Mouse (Mus musculus) adrenal gland (tissue): ENCODE data around the gene Rgs8.

Source experiments
- intact Hi-C: fragments of 180-260 bp; cut with DNase I; formaldehyde crosslinking; loops from one replicate; pipeline ENCODE4 v1.15.1; 2025
- long read RNA-seq, 2 experiments: library from polyadenylated mRNA; unstranded; transcript quantifications; one replicate each; pipeline ENCODE4 v2.0.0; 2020; ENCODE audit warnings: borderline replicate concordance in 1 of 2; ENCODE audit not compliant: insufficient replicate concordance in 1 of 2

Gene Rgs8
- long read RNA-seq, experiment 1, result 0 reads
- long read RNA-seq, experiment 2, result 0 reads

- intact Hi-C loops, result no loop called here
These were observed at the start of gene Rgs8 for GRCm38 (mm10) chr1:153652938-153653623. Gene Rgs8 (plus strand): TSS chr1:153653025.

- intact Hi-C loops, result no loop called here
These were observed 35.4 kb upstream of the Rgs8 start for GRCm38 (mm10) chr1:153617340-153617830.

GRCm38 (mm10) chr1:153623036-153623435 lies 29.8 kb upstream of the Rgs8 start:
- intact Hi-C loops, result no loop called here

DNA sequence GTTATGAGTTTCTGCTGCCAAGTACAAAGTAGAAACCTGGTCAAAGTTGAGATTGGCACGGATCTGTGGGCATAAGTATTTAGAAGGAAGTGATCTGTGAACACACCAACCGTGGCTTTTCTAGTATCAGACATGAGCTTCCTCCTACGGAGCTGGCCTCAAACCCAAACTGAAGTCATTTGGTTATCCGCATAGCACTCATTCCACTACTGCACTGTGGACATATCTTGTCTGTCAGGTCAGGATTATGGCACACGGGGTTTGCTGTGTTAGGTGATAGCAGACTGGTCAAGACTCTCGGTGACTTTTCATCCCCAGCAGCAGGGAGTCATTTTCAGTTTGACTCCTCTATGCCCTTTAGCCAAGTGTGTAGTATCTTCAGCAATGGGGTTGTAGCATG lies 20.1 kb upstream of the Rgs8 start:
- intact Hi-C loops, result no loop called here

GRCm38 (mm10) chr1:153635056-153635455 lies 17.8 kb upstream of the Rgs8 start:
- intact Hi-C loops, result no loop called here

DNA sequence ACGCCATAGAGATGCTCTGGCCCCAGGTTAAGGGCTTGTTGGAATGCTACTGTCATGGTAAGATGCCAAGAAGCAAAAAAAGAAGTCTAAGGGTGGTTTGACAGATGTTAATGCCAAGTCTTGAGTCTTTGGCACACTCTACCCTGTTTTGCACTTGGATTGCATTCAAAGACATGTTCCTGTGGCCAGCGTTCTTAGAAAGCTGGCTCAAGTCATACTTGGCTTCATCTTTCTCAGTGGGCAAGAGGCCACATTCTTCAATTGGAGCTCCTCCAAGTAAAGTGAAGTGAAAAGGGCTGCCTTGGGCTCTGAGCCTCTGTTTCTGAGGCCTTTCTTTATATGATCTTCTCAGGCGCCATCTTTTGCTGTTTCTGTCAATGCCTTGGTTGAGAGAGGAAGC lies 17.3 kb upstream of the Rgs8 start:
- intact Hi-C loops, result no loop called here

GRCm38 (mm10) chr1:153636821-153637220 lies 16.0 kb upstream of the Rgs8 start:
- intact Hi-C loops, result no loop called here

DNA sequence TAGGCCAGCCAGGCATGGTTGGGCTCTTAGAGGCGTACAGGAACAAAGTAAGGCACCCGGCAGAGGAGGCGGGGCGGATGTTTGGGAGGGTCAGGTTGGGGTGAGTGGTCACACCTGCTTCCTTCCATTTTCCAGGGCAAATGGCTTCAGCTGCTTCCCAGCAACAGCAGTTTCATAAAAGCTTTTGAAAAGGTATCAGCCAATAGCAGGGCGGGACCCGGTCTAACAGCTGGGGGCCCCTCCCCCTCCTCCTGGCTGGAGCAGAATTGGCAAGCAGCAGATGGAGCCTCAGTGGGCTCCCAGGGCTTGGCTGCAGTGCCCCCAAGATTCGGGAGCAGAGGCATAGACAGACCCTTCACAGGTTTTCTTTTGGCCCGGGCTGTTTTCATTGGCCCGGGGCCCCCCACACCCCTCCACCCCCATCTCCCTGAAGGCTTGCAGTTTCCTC lies 11.3 kb upstream of the Rgs8 start:
- intact Hi-C loops, result no loop called here

- intact Hi-C loops, result no loop called here
These were observed 10.8 kb upstream of the Rgs8 start for GRCm38 (mm10) chr1:153641940-153642501.

GRCm38 (mm10) chr1:153653674-153654073 lies 849 bp downstream of the Rgs8 start:
- intact Hi-C loops, result no loop called here

GRCm38 (mm10) chr1:153659666-153660065 lies 6.8 kb downstream of the Rgs8 start:
- intact Hi-C loops, result no loop called here

GRCm38 (mm10) chr1:153660982-153661688 lies 8.3 kb downstream of the Rgs8 start:
- intact Hi-C loops, result no loop called here

GRCm38 (mm10) chr1:153661689-153662002 lies 8.8 kb downstream of the Rgs8 start:
- intact Hi-C loops, result no loop called here

- intact Hi-C loops, result no loop called here
These were observed 9.5 kb downstream of the Rgs8 start for GRCm38 (mm10) chr1:153662362-153662761.

GRCm38 (mm10) chr1:153665066-153665715 lies 12.4 kb downstream of the Rgs8 start:
- intact Hi-C loops, result no loop called here

DNA sequence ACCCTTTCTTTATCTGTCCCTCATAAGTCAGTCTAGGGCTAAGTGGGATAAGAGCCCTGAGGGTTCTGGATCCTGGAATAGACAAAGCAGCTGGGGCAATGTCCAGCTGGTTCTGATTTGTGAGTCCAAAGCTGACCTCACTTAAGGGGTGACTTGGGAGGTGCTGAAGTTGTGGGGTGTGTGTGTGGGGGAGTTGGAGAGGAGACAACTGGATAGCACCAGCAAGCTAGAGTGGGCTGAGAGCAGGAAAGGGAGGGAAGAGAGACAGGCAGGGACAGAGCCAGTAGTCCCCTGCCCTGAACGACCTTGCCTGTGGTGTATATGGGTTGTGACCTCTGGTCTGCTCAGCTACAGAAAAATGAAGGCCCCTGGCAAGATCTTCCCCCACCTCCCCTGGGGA lies 13.4 kb downstream of the Rgs8 start:
- intact Hi-C loops, result no loop called here

DNA sequence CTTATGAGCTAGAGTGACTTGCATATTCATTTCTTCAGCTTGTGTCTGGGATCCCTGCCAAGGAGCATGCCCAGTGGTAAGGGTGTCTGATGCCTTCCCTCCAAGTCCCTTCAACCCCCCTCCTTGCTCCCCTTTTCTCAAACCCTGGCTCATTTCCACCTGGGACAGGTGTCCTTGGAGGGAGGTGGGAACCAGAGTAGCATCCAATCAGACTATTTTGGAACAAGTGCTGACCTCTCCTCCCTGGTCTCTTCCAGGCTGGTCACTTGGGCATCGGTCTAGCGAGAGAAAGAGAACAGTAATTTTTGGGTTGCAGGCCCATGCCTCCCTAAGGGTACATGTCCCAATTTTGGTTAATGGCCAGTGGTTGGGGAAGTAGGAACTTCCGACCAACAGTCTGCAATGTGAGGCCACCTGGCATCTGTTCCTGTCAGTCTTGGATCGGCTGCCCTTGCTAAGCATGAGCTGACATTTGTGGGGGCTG lies 14.5 kb downstream of the Rgs8 start:
- intact Hi-C loops, result no loop called here

- intact Hi-C loops, result no loop called here
These were observed 15.0 kb downstream of the Rgs8 start for GRCm38 (mm10) chr1:153667781-153668180.

- intact Hi-C loops, result no loop called here
These were observed 16.3 kb downstream of the Rgs8 start for GRCm38 (mm10) chr1:153669086-153669485.

DNA sequence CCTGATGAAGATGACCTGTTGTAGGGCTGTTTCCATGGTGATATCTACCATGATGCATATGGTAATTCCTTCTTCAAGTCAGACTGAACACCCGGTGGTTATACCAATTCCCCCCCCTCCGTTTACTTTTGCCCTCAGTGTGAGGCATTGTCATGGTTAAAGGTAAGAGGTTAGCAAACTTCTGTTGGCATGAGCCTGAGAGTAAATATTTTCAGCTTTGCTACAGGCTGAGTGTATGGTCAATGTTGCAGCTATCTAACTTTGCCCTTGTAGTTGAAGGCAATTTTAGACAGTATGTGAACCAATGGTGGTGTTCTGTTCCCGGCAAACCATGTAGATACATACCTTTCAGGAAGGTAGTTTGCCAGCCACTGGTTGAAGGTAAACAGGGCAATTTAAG lies 16.9 kb downstream of the Rgs8 start:
- intact Hi-C loops, result no loop called here

DNA sequence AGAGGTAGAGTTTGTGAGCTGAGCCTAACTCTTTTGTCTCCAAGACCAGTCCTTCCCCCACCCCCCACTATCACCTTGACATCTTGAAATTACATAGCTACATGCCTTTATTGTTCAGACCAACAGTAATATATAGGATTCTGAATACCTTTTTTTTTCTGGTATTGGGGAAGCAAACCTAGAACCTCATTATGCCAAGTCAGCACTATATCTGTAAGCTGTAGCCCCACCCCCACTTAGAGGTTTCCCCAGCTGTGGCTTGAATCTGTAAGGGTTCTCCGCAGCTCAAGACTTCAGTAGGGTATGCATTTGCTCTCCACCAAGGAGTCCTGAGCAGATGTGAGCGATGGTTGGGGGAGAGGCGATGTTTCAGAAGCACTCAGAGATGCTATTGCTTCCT lies 18.5 kb downstream of the Rgs8 start:
- intact Hi-C loops, result no loop called here

DNA sequence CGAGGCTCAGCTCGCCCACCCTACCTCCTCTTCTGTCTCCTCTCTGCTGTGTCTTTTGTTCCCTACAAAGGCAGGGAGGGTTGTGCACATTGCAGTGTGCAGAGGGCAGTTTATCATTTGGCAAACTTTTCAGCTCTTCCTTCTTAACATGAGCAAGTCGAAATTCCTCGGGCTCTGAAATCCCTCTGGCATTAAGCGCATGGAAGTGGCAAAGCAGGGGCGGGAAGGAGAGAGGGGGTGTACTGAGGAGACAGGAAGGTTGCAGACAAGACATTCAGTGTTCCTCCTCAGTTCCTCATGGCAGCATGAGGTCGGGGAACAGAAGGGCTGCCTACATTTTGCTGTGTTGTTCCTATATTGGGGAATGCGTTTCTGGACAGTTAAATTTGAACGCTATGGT lies 19.9 kb downstream of the Rgs8 start:
- intact Hi-C loops, result no loop called here
